Mouse (Mus musculus) forebrain, embryonic 11.5 days (tissue): ENCODE measurements at regions not wholly inside any gene's neighbourhood (a gene's known extent, or its start where the extent isn't known, plus 50 kb on each side); places are given as distances from the start of the nearest gene placed in this dataset.

Experiments
- ATAC-seq: fragments of 200-750 bp; cut with Nextera tagmentation; replicated peaks from 2 replicates; pipeline ENCODE4 v1.8.0; 2017; ENCODE audit warnings: moderate TSS enrichment; ENCODE audit not compliant: low FRiP score
- DNase-seq: peaks from one replicate; pipeline ENCODE4 v3.0.0-alpha.2; 2017; ENCODE audit warnings: low spot score
- H3K27ac ChIP-seq: fragments of 300-500 bp; sonication (generic); 2 replicates; pipeline ENCODE4 v1.5.1; 2014; ENCODE audit warnings: low read depth, low read length
- H3K27me3 ChIP-seq: fragments of 300-500 bp; sonication (generic); 2 replicates; pipeline ENCODE4 v1.6.1; 2014; ENCODE audit warnings: mild to moderate bottlenecking, low read length, mixed read lengths; ENCODE audit not compliant: control insufficient read depth, insufficient read depth
- H3K36me3 ChIP-seq: fragments of 300-500 bp; sonication (generic); 2 replicates; pipeline ENCODE4 v1.6.1; 2014; ENCODE audit warnings: mild to moderate bottlenecking, low read length, moderate library complexity, mixed read lengths; ENCODE audit not compliant: control insufficient read depth, insufficient read depth
- H3K4me1 ChIP-seq: fragments of 300-500 bp; sonication (generic); replicated peaks from 2 replicates; pipeline ENCODE4 v1.6.1; 2014; ENCODE audit warnings: low read length, mixed read lengths; ENCODE audit not compliant: control insufficient read depth, insufficient read depth
- H3K4me2 ChIP-seq: fragments of 300-500 bp; sonication (generic); 2 replicates; pipeline ENCODE4 v1.6.1; 2014; ENCODE audit warnings: low read depth, mild to moderate bottlenecking, low read length, moderate library complexity, mixed read lengths; ENCODE audit not compliant: severe bottlenecking
- H3K4me3 ChIP-seq: fragments of 300-500 bp; sonication (generic); 2 replicates; pipeline ENCODE4 v1.5.1; 2014; ENCODE audit warnings: low read depth, low read length
- H3K9ac ChIP-seq: fragments of 300-500 bp; sonication (generic); 2 replicates; pipeline ENCODE4 v1.6.1; 2014; ENCODE audit warnings: low read length
- H3K9me3 ChIP-seq: fragments of 300-500 bp; sonication (generic); 2 replicates; pipeline ENCODE4 v1.6.1; 2016; ENCODE audit warnings: low read length, mixed read lengths; ENCODE audit not compliant: control insufficient read depth
- WGBS: fragments of 180-500 bp; shearing (Covaris S2); extraction: QIAGEN DNeasy Blood & Tissue Kit; methylation state at CpG from one replicate; pipeline ENCODE4 v1.1.7; 2014; 5-methylcytosine and 5-hydroxymethylcytosine counted together

DNA sequence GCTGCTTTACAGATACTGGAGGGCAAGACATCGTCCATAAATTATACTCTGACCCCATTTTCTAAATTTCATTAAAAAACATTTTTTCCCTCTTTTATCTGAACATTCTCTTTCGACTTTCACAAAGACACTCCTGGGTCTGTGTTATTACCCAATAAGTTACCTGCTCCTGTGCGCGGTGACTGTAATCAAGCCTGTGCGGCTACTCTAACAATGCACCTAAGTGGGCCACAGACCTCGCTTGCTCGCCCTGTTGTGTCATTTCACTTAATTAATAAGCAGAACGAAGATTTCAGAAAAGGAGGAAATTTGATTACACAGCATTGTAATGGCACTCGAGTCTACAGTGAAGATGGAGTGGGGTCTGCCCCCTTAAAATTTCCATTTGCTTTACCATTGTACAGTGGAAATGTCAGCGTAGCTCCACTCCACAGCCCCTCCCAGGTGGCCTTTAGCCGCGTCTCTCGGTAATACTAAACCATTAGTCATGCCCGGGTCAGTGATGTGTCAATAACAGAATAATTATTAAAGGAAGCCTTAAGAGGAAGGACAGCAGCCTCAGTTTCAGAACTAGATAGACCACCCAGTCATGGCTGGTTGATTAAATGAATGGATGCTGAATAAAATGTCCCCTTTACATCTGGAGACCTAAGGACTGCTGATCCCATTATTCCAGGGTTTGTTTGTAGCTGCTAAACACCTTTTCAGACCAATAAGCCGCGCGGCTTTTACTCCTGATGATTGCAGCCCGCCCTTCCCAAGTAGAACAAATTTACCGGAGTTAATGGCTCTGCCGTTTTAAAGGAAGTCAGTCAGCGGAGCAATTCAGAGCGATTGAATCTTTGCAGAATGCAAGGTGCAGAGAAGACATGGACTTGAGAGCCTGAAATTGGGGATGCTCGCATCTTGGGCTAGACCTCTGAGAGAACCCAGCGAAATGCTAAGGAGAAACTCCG lies 194.5 kb upstream of the Creb1 start:
- WGBS, result 45% methylated on average over 25 of the region's 25 CpGs
- Histone ChIP-seq H3K4me1 (peaks cover 6% of the 10 kb centered on the region; the same call in 1 of the 2 replicates), H3K9me3 (no peaks in the 10 kb centered on the region), H3K4me2 (peak overlapping the region; percentile 25; the same call in 1 of the 2 replicates), H3K4me3 (no peak overlapping the region), H3K9ac (no peak overlapping the region), H3K27me3 (no peaks in the 10 kb centered on the region), H3K27ac (no peak overlapping the region), H3K36me3 (no peaks in the 10 kb centered on the region)
- peak; percentile 53 for DNase-seq
- no peak for ATAC-seq

DNA sequence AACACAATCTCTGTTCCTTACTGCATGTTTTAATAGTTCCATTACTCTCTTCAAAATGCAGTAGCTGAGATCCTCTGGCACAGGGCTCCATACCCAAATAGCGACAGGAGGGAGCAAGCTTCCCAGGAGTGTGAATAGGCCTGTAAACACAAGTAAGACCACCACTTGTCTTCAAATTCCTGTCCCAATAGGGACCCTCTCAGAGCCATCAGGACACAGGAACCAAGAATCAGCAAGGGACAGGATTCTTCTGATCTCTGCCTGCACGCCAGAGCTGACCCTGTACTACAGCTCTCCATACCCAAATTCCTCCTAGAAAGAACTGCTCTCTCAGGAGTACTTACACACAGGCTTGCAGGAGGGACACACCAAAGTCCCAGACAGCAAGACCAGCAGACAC lies 200.9 kb upstream of the Creb1 start:
- Histone ChIP-seq H3K36me3 (no peaks in the 10 kb centered on the region), H3K27ac (no peak overlapping the region), H3K4me1 (peaks cover 2% of the 10 kb centered on the region; the same call in 1 of the 2 replicates), H3K9me3 (no peaks in the 10 kb centered on the region), H3K4me2 (no peak overlapping the region), H3K4me3 (no peak overlapping the region), H3K9ac (no peak overlapping the region), H3K27me3 (no peaks in the 10 kb centered on the region)
- DNase-seq (no peak), ATAC-seq (no peak)
- WGBS, result 59% methylated on average over 2 of the region's 2 CpGs

DNA sequence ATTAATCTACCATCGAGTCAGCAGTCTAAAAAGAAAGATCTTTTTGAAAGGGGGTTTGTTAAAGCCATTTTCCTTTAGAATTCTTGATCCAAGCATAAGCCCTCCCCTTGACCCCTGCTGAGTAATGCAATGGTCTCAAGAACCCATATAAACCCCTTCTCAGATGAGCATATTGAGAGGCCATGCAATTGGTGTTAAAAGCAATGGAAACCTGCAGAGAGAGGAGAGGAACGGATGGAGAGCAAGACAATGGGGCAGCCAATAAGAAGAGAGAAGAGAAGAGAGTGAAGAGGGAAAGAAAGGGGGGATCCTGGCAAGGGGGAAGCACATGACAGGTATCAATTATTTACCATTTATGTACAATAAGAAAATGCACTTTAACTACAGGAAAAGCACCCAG lies 201.7 kb upstream of the Creb1 start:
- 15% methylated on average over 2 of the region's 2 CpGs for WGBS
- DNase-seq (no peak), ATAC-seq (peak; percentile 71)
- H3K4me1 ChIP-seq, result peaks cover 2% of the 10 kb centered on the region; the same call in 1 of the 2 replicates
- H3K9me3 ChIP-seq, result no peaks in the 10 kb centered on the region
- peak overlapping the region; percentile 18; the same call in 1 of the 2 replicates for H3K27ac ChIP-seq
- no peak overlapping the region for H3K4me2 ChIP-seq
- H3K36me3 ChIP-seq, result no peaks in the 10 kb centered on the region
- no peak overlapping the region for H3K4me3 ChIP-seq
- H3K27me3 ChIP-seq, result no peaks in the 10 kb centered on the region
- no peak overlapping the region for H3K9ac ChIP-seq

GRCm38 (mm10) chr1:64322197-64322596 lies 200.1 kb upstream of the Klf7 start:
- no peak overlapping the region for H3K9ac ChIP-seq
- 90% methylated on average over 4 of the region's 4 CpGs for WGBS
- no peak overlapping the region for H3K4me2 ChIP-seq
- H3K27me3 ChIP-seq, result no peaks in the 10 kb centered on the region
- no peak overlapping the region for H3K4me3 ChIP-seq
- no peaks in the 10 kb centered on the region for H3K4me1 ChIP-seq
- DNase-seq (no peak), ATAC-seq (no peak)
- no peaks in the 10 kb centered on the region for H3K36me3 ChIP-seq
- no peaks in the 10 kb centered on the region for H3K9me3 ChIP-seq
- no peak overlapping the region for H3K27ac ChIP-seq

GRCm38 (mm10) chr1:64319155-64319582 lies 197.1 kb upstream of the Klf7 start:
- H3K27ac ChIP-seq, result no peak overlapping the region
- no peaks in the 10 kb centered on the region for H3K36me3 ChIP-seq
- WGBS, result 81% methylated on average over 3 of the region's 3 CpGs
- H3K9me3 ChIP-seq, result no peaks in the 10 kb centered on the region
- no peaks in the 10 kb centered on the region for H3K4me1 ChIP-seq
- H3K4me2 ChIP-seq, result no peak overlapping the region
- no peak overlapping the region for H3K9ac ChIP-seq
- no peak overlapping the region for H3K4me3 ChIP-seq
- ATAC-seq (no peak), DNase-seq (no peak)
- no peaks in the 10 kb centered on the region for H3K27me3 ChIP-seq

DNA sequence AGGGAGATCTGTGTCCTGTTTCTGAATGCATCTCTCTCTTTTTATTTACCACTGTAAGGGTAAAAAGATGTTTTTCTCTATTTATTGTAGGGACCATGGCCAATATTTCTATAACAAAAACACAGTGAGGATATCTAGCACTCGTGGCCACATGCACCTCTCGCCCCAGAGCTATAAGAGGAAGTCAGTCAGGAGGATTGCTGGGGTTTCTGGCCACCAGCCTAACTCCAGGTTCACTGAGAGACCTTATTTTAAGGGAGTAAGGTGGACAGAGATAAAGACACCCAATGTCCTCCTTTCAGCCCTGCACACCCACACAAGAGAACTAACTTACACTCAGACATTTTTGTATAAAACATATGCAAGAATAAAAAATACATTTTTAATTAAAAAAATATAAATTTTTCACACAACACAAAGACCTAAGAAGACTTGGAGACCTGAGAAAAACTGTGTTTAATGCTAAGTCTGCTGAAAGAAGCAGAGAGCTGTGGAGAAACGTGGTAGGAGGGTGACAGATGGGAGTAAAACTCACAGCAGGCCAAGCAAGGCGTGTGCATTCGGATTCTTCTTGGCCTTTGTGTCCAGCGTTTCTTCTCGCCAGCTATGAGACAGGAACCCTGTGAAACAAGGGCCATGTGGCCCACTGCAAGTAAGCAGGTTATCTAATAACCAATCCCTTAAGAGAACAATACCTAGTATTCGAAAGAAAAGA lies 196.5 kb upstream of the Klf7 start:
- H3K9ac ChIP-seq, result no peak overlapping the region
- no peaks in the 10 kb centered on the region for H3K4me1 ChIP-seq
- no peak for DNase-seq
- no peak for ATAC-seq
- no peak overlapping the region for H3K27ac ChIP-seq
- H3K4me3 ChIP-seq, result no peak overlapping the region
- no peaks in the 10 kb centered on the region for H3K36me3 ChIP-seq
- no peaks in the 10 kb centered on the region for H3K9me3 ChIP-seq
- 79% methylated on average over 8 of the region's 8 CpGs for WGBS
- no peaks in the 10 kb centered on the region for H3K27me3 ChIP-seq
- H3K4me2 ChIP-seq, result no peak overlapping the region

DNA sequence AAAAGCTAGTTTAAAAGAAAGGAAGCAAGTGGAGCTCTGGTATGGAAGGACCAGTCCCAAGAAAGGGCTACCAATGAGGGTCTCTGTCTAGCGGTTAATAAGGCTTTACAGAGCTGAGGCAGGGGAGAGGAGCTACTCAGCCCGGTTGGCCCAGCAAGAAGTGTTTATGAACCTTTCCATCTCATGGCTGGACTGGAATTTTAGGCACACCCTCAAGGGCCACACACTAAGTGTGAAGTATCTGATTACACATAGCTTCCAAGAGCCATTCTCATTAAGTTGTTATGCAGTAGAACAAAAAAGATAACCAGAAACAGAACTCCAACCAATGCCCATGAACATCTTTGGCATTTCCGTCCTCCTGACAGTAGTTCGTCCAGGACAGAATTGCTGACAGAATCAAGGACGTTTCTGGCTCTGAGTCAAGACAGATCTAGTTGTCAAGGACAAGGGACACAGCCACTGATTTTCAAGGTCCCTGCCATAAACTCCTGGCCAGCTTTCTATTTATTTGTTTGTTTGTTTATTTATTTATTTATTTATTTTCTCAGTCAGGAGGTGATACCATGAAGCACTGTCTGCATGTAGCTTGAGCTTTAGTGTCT lies 195.1 kb upstream of the Klf7 start:
- ATAC-seq, result no peak
- no peak overlapping the region for H3K4me3 ChIP-seq
- H3K9me3 ChIP-seq, result no peaks in the 10 kb centered on the region
- no peaks in the 10 kb centered on the region for H3K4me1 ChIP-seq
- no peaks in the 10 kb centered on the region for H3K27me3 ChIP-seq
- H3K36me3 ChIP-seq, result no peaks in the 10 kb centered on the region
- H3K4me2 ChIP-seq, result no peak overlapping the region
- no peak overlapping the region for H3K27ac ChIP-seq
- 77% methylated on average over 5 of the region's 5 CpGs for WGBS
- no peak overlapping the region for H3K9ac ChIP-seq
- no peak for DNase-seq

GRCm38 (mm10) chr1:64311371-64311770 lies 189.3 kb upstream of the Klf7 start:
- H3K27me3 ChIP-seq, result no peaks in the 10 kb centered on the region

More at GRCm38 (mm10) chr1:64311371-64311770, 189.3 kb upstream of the Klf7 start:
- H3K27ac ChIP-seq, result no peak overlapping the region
- WGBS, result 20% methylated on average over 3 of the region's 3 CpGs
- H3K4me2 ChIP-seq, result no peak overlapping the region
- no peak for DNase-seq
- H3K4me1 ChIP-seq, result no peaks in the 10 kb centered on the region
- no peak for ATAC-seq
- no peaks in the 10 kb centered on the region for H3K36me3 ChIP-seq
- no peaks in the 10 kb centered on the region for H3K9me3 ChIP-seq
- no peak overlapping the region for H3K4me3 ChIP-seq
- H3K9ac ChIP-seq, result no peak overlapping the region
